Mouse (Mus musculus): ENCODE measurements around the gene Gpr157. TPM values are rescaled to one million over a fixed set of nuclear protein-coding genes. Genes with fewer than 3 reads are reported as not detected.

Gene Gpr157
- polyA plus RNA-seq (2012; rRNA removed): 0.26 and 0.33 TPM in 2 replicates

GRCm38 (mm10) chr4:150087161-150087889 is at the start of gene Gpr157:
Gene Gpr157 (plus strand): TSS chr4:150087365.

GRCm38 (mm10) chr4:150119055-150119454 is 31.9 kb downstream of the Gpr157 start, which contains the start of gene Slc2a5:
Gene Slc2a5 (plus strand): TSS chr4:150119283.

Other genes with a start within 250 kb of the Gpr157 start
- gene Spsb1, start 132.3 kb upstream of the Gpr157 start, polyA plus RNA-seq (2012; rRNA removed): 0.25 and 0.30 TPM in 2 replicates
- 7.2 and 8.6 TPM in 2 replicates for gene H6pd, start 78.3 kb upstream of the Gpr157 start, polyA plus RNA-seq (2012; rRNA removed)
- gene Slc2a5, start 31.9 kb downstream of the Gpr157 start, polyA plus RNA-seq (2012; rRNA removed): 0.10 and 0.25 TPM in 2 replicates
- 0.06 TPM in 2 replicates for gene Slc2a7, start 61.6 kb downstream of the Gpr157 start, polyA plus RNA-seq (2012; rRNA removed)
- gene Car6, start 114.0 kb downstream of the Gpr157 start, polyA plus RNA-seq (2012; rRNA removed): 0.02 TPM in 1 of 2 replicates, not detected in the other
- 191 and 235 TPM in 2 replicates for gene Eno1, start 149.4 kb downstream of the Gpr157 start, polyA plus RNA-seq (2012; rRNA removed)
- 4.0 and 5.8 TPM in 2 replicates for gene Rere, start 194.3 kb downstream of the Gpr157 start, polyA plus RNA-seq (2012; rRNA removed)

Data from liver, embryonic 14 days (tissue).